Mouse (Mus musculus) megakaryocyte-erythroid progenitor cell, adult 5-6 weeks (primary cell): ENCODE results near the gene Fam131a. TPM values are rescaled to one million over a fixed set of nuclear protein-coding genes. Genes with fewer than 3 reads are reported as not detected.
"Not testable (repeated sequence)": the region's sequence is repeated elsewhere in the genome, so short reads cannot be mapped to it uniquely, and the experiment has no call there.

Experiments used
- ATAC-seq: replicated peaks from 2 replicates; pipeline ENCODE4 v1.8.0; 2016; ENCODE audit warnings: mild to moderate bottlenecking, inconsistent platforms; ENCODE audit not compliant: severe bottlenecking, poor library complexity, low FRiP score, low TSS enrichment
- total RNA-seq, 2 experiments: library from RNA; stranded (forward) in 1 of 2; stranded (reverse) in 1 of 2; fragments of 200-1000, 215-1000 nt in 1 of 2; fragments of >200 nt in 1 of 2; fragmentation: Nextera tagmentation in 1 of 2; gene quantifications; 2 replicates each; pipeline ENCODE4 v1.2.3; 2014 to 2017

Gene Fam131a
- not detected in 2 replicates for total RNA-seq (2014; fragmentation: Nextera tagmentation)
- 0.85 TPM in 1 of 2 replicates, not detected in the other for total RNA-seq (2017)

DNA sequence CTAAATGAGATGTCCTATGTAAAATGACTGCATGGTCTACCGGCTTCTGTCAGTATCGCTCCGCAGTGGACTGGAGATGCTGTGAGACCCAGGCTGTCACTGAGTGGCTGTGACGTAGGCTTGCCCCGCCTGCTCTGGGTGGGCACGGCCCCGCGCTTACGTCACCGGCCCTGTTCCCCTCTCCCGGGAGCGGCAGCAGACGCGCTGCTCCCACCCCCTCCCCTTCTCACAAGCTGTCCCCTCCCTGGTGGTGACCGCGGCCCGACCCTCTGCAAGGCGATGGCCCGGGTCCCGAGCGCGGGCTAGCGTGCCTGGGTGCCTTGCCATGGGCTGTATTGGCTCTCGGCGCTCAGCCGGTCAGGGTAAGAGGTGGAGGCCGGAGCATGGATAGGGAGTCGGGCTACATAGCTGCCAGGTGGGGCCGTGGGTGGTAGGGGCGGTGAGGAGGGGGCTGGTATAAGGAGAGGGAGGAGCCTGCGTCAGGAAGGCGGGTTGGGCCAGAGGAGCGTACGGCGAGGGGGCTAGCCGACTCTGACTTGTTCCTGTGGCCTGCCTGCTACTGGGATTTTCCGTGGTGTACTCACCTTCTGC lies at the start of gene Fam131a:
Gene Fam131a, plus strand, starts transcription at position 131 of the 591 bp plus-strand sequence.
- ATAC-seq, result peak; percentile 82

DNA sequence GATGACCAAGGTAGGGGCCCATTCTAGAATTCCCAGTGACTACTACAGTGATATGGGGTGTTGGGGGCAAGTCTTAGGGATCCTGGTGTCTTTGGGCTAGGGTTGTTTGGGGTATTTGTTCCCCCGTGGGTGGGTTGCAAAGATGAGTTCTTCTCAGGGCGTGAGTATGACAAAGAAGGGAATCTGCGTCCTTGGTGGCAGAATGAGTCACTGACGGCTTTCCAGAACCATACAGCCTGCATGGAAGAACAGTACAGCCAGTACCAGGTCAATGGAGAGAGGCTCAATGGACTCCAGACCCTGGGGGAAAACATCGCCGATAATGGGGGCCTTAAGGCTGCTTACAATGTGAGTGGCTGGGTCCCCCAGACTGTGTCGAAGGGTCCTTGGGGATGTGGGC lies 49.1 kb upstream of the Fam131a start:
- no peak for ATAC-seq

DNA sequence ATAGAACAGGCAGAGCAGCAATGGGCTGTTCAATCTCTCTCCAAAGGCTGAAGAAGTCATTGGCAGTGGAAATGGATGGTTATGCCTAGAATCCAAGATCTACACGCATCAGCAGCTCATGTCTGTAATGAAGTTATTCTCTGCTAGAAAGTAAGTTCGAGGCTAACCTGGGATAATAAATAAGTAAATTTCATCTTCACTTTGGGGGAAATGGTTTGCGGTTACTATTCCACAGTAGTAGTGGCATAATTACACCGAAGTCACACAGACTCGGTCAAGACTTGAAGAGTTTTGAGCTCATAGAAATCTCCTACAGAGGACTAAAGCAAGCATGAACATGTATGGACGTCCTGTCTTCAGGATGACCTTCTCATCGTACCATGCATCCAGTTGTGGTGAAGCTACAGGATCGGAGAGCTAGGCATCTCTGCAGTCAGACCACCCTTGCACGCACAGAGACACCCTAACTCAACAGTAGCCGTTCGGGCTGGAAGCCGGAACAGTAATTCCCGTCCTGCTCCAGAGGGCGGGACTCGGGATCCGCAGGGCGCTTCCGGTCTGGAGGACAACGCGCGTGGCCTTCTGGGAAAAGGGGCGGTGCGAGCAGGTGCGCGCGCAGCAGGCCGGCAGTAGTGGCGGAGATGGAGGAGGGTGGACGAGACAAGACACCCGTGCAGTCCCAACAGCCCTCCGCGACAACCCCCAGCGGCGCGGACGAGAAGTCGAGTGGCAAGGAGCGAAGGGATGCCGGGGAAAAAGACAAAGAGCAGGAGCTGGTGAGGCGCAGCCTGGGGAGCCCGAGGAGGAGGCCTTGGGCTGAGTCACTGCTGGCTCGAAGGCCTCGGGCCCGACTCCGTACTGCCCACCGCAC lies 41.7 kb upstream of the Fam131a start, which contains the start of gene Psmd2:
Gene Psmd2, plus strand, starts transcription at position 577 of the 871 bp plus-strand sequence.
- peak; percentile 98 for ATAC-seq

DNA sequence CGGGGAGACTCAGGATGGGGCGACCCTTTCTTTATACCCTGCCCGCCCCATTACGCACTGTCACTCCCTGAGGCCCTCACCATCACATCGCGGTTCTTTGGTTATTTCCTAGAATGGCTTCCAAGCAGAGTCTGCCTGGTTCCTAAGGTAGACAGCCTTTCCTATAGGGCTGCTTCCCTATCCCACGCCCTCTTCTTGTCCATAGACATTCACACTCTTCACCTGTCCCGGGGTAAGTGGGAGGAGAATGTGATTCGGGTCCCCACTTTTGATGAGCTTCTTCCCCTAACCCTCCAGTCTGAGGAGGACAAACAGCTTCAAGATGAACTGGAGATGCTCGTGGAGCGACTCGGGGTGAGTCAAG lies 41.1 kb upstream of the Fam131a start:
- ATAC-seq, result no peak

DNA sequence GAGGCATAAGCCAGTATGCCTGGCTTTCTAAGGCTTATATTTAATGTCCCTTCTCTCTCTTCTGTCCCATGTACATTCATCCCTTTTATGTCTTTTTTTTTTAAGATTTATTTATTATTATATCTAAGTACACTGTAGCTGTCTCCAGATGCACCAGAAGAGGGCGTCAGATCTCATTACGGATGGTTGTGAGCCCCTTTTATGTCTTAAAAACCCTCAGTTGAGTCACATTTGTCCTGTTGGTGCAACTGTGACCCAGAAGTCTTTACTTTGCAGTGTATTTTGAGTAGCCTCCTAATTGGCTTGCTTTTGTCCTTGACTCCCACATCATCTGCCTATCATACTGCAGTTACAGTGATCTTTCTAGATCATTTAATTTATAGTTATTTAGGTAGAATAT lies 39.7 kb upstream of the Fam131a start:
- no peak for ATAC-seq

DNA sequence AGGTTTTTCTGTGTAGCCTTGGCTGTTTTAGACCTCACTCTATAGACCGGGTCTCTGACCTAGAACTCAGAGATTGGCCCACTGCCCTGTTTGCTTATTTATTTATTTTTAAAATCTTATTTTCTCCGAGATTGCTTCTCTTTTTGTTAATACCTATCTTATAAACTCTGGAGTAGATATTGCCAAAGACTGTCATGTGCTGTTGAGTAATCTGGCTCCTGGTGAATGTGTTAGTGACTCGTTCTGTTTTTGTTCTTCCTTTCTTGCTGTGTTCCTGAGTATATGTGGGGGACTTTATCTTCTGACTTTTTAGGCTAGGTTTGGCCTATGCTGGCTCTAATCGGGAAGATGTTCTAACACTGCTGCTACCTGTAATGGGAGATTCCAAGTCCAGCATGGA lies 35.4 kb upstream of the Fam131a start:
- ATAC-seq, result no peak

DNA sequence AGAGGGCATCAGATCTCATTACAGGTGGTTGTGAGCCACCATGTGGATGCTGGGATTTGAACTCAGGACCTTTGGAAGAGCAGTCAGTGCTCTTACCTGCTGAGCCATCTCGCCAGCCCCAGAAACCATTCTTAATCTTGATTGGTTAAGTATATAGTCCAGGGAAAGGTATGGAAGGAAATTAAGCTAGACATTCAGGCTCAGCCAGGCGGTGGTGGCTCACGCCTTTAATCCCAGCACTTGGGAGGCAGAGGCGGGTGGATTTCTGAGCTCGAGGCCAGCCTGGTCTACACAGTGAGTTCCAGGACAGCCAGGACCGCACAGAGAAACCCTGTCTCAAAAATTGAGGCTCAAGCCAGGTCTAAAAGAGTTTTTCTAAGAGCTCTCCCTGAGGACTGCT lies 25.0 kb upstream of the Fam131a start, which contains the start of gene Eif4g1:
Gene Eif4g1, plus strand, starts transcription at position 301 of the 400 bp plus-strand sequence.
- ATAC-seq, result not testable (repeated sequence)

DNA sequence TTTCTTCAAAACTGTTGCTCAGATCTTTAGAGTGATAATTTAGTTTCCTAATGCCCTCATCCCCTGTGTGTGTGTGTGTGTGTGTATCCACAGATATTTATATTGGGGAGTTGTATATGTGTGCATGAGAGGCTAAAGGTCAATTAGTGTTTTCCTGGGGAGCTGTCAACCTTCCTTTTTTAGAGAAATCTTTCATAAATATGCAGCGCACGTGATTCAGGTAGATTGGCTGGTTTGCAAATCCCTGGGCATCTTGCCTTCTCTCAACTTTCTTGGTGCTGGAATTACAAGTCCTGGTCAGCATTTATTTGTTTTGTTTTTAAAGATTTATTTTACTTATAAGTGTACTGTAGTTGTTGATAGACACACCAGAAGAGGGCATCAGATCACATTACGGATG lies 22.8 kb upstream of the Fam131a start:
- no peak for ATAC-seq

DNA sequence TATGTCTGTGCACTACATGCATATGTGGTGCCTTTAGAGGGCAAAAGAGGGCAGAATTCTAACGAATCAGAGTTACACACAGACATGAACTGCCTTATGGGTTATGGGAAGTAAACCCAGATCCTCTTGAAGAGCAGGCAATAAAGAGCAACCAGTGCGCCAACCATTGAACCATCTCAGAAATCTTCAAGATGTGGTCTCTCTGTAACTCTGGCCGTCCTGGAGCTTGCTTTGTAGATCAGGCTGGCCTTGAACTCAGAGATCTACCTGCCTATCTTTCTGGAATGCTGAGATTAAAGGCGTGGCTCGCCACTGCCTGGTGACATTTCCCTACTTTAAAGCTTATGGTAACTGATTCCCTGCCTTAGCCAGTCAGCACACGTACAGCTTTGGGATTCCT lies 21.2 kb upstream of the Fam131a start:
- no peak for ATAC-seq

DNA sequence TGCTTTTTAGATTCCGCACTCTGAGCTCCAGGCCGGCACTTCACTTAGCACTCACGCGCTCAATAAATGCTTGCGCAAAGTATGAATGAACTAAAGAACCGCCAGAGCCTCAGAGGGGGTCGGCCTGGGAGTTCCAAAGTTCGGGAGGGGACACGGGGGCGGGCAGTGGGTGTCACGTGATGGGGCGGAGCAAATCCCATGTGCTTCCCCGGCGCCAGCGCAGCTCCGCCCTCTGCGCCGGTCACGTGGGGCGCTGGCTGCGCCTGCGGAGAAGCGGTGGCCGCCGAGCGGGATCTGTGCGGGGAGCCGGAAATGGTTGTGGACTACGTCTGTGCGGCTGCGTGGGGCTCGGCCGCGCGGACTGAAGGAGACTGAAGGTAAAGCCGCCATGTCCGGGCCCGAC lies 20.5 kb upstream of the Fam131a start:
- peak; percentile 74 for ATAC-seq

DNA sequence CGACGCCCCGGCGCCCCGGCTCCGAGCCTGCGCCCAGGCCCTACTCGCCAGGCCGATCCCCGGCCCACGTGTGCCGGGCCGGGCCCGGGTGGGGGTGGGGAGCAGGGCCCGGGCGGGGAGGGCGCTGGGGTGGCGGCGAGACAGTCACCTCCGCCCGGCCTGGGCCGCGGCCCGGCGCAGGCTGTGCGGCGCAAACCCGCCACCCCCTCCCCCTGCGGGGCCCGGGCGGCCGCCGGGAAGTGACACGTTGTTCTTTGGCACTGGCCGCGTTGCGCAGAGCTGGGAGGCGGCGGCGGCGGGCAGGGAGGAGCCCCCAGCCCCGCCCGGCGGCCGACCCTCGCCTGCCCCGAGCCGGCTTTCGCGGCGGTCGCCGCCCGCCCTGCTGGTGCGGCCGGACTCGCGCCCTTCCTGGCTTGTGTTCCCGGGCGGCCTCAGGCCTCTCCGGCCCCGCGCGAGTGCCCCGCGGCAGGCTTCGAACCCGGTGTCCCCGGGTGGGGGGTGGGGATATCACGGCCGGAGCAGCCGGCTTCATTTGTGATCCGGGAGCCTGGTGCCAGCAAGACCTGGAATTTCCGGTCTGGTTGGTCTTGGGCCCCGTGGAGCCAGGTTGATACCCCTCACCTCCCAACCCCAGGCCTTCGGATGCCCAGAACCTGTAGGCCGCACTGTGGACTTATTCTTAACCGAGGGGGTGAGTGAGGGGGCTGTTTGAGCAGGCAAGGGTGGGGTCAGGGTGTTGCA lies 19.9 kb upstream of the Fam131a start:
- no peak for ATAC-seq

DNA sequence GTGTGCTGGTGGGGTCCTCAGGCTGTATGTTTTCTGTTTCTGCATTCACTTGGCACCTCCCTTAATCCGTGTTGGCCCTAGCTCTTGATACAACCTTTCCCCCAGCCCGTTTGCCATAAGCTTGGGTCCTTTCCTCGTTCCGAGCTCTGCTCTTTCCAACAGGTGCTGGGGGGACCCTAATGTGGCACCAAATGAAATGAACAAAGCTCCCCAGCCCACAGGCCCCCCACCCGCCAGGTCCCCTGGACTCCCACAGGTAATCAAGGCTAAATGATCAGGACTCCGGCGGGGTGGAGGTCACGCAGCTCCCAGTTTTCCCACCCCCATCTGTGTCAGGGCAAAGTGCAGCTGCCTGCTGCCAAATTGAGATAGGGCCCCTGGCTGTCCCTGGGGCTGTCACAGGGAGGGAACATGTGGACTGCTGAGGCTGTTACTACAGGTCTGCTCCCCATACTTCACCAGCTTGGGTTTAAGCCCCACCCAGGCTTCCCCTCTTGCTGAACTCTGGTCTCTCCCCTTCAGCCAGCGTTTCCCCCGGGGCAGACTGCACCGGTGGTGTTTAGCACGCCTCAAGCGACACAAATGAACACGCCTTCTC lies 19.2 kb upstream of the Fam131a start:
- ATAC-seq, result peak; percentile 76

DNA sequence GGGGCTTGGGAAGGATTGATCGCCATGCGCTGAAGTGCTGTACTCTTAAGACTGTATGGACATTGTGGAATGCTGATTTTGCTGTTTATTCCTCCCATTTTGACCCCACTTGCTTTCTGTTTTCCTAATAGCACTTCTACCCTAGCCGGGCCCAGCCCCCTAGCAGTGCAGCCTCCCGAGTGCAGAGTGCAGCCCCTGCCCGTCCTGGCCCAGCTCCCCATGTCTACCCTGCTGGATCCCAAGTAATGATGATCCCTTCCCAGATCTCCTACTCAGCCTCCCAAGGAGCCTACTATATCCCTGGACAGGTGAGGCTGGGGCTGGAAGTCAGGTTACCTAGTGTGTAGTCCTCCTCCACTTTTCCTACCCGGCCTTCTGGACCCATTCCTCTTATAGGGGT lies 17.8 kb upstream of the Fam131a start:
- ATAC-seq, result no peak

DNA sequence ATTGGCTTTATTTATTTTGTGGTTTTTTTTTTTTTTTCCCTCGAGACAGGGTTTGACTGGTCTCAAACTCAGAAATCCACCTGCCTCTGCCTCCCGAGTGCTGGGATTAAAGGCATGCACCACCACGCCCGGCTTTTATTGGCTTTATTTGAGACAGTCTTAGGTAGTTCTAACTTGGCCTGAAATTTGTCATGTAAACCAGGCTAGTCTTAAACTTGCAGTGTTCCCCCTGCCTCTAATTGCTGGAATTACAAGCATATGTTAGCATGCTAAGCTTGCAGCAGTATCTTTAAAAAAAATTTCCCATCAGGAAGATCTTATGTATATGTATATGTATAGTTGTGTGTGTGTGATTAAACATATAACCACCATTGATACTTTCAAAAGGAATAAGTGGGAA lies 16.3 kb upstream of the Fam131a start:
- ATAC-seq, result no peak

DNA sequence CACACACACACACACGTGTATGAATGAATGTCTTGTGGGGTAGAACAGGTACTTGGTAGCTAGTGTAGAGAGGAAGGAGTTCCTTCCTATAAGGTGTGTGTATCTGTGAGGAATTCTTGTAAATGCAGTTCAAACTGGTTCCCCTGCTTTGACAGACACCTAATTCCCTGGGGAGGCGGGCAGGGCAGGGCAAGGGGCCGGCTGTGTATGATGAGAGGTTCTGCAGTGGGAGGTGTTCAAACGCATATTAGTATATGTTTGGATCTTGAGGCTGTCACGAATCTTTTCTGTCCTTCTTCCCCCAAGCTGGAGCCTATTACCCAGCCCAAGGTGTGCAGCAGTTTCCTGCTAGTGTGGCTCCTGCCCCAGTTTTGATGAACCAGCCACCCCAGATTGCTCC lies 15.7 kb upstream of the Fam131a start:
- ATAC-seq, result no peak

DNA sequence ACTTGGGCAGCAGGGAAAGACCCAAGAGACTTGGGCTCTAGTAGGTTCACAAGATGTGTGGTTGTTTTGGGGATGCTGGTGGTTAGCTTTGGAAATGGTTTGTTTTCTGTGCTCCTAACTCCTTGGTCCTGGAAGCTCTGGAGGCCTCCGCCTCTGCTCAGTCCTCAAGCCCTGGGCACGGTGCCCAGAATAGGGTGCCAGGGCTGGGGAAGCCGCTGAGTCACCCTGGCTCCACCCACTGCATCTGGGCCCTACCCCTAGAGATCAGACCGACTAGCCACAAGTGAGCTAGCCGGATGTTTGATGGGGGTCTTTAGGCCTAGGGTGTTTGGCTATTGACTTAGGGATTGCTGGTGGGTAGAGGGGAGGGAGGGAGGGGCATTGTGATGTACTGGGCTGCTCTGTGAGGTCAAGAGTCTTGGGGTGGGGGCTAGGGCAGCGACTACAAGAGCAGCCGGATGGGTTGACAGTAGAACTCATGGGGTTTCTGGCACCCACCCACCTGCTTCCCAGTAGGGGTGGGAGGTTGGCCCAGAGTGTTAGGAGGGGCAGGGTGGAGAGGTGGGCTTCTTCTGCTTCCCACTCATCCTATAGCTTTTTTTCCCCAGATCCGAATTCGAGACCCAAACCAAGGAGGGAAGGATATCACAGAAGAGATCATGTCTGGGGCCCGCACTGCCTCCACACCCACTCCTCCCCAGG lies 14.9 kb upstream of the Fam131a start:
- peak; percentile 80 for ATAC-seq

DNA sequence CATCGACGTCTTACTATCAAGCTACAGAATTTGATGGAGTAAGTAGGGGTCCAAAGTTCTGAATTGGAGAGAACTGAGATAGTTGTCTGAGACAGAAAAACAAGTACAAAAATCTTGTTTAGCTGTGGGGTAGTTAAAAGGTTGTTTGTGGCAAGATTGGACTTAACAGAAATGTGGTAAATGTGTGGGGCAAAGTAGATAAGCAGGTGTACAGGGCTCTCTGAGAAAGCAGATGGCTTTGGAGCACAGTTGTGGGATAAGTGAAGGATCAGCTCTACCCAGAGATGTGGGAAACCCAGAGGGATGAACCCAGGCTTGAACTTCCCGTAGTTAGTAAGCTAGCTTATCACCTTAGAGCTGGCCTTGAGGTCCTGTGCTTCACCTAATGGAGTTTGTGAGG lies 2.3 kb upstream of the Fam131a start:
- peak; percentile 42 for ATAC-seq

DNA sequence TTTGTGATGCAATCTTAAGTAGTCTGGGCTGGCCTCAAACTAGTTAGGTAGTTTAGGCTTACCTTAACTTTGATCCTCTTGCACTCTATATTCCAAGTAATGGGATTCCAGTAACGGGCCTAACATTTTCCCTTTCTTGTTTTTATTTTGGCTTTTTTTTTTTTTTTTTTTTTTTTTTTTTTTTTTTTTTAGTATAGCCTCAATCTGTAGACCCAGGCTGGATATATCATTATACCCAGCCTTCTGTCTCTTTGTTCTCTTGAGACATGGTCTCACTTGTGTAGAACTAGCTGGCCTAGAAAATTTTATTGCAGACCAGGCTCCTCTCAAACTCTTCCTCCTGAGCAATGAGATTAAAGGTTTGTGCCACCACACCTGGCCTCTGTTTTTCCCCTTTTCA lies 1.4 kb upstream of the Fam131a start:
- no peak for ATAC-seq

DNA sequence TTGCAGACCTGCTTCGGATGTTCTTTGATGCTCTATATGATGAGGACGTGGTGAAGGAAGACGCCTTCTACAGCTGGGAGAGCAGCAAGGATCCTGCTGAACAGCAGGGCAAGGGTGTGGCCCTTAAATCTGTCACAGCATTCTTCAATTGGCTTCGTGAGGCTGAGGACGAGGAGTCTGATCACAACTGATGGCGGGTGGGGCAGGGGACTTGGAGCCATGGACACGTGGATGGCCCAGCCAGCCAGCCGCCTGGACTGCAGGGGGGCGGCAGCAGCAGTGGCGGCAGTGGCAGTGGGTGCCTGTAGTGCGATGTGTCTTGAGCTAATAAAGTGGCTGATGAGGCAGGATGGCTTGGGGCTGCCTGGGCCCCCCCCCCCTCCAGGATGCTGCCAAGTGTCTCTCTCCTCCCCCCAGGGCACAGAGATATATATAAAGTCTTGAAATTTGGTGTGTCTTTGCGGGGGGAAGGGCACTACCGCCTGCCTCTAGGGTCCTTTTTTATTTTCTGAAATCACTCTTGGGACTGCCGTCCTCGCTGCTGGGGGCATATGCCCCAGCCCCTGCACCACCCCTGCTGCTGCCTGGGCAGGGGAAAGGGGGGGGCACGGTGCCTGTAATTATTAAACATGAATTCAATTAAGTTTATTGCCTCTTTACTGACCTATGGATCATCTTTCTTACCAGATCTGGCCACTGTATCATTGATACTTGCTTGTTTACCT lies 638 bp upstream of the Fam131a start:
- no peak for ATAC-seq
